Mouse (Mus musculus) heart, embryonic 11.5 days (tissue): ENCODE results near the gene Rab44. TPM values are rescaled to one million over a fixed set of nuclear protein-coding genes. Genes with fewer than 3 reads are reported as not detected.

ENCODE experiments used
- ATAC-seq: fragments of 200-750 bp; cut with Nextera tagmentation; replicated peaks from 2 replicates; pipeline ENCODE4 v1.8.0; 2017; ENCODE audit warnings: moderate library complexity; ENCODE audit not compliant: insufficient number of reproducible peaks, low FRiP score, low TSS enrichment
- H3K27ac ChIP-seq: fragments of 300-500 bp; sonication (generic); 2 replicates; pipeline ENCODE4 v1.5.1; 2014; ENCODE audit warnings: mild to moderate bottlenecking, low read depth, low read length
- H3K27me3 ChIP-seq: fragments of 300-500 bp; sonication (generic); 2 replicates; pipeline ENCODE4 v1.6.1; 2014; ENCODE audit warnings: mild to moderate bottlenecking, low read length, mixed read lengths; ENCODE audit not compliant: control insufficient read depth, insufficient read depth
- H3K36me3 ChIP-seq: fragments of 300-500 bp; sonication (generic); 2 replicates; pipeline ENCODE4 v1.6.1; 2014; ENCODE audit warnings: mild to moderate bottlenecking, low read length, moderate library complexity, mixed read lengths; ENCODE audit not compliant: control insufficient read depth, insufficient read depth
- H3K4me1 ChIP-seq: fragments of 300-500 bp; sonication (generic); 2 replicates; pipeline ENCODE4 v1.6.1; 2014; ENCODE audit warnings: low read length; ENCODE audit not compliant: control insufficient read depth, insufficient read depth
- H3K4me2 ChIP-seq: fragments of 300-500 bp; sonication (generic); 2 replicates; pipeline ENCODE4 v1.6.1; 2014; ENCODE audit warnings: mild to moderate bottlenecking, moderate library complexity
- H3K4me3 ChIP-seq: fragments of 300-500 bp; sonication (generic); 2 replicates; pipeline ENCODE4 v1.5.1; 2014; ENCODE audit warnings: low read depth, low read length
- H3K9ac ChIP-seq: fragments of 300-500 bp; sonication (generic); 2 replicates; pipeline ENCODE4 v1.6.1; 2014; ENCODE audit warnings: mild to moderate bottlenecking, low read depth, low read length, moderate library complexity
- H3K9me3 ChIP-seq: fragments of 300-500 bp; sonication (generic); replicated peaks from 2 replicates; pipeline ENCODE4 v1.6.1; 2016; ENCODE audit warnings: low read length; ENCODE audit not compliant: control insufficient read depth
- WGBS: fragments of 180-500 bp; shearing (Covaris S2); extraction: QIAGEN DNeasy Blood & Tissue Kit; methylation state at CpG from one replicate; pipeline ENCODE4 v1.1.7; 2014; ENCODE audit not compliant: insufficient replicate concordance; 5-methylcytosine and 5-hydroxymethylcytosine counted together
- polyA plus RNA-seq: library from polyadenylated mRNA; unstranded; fragments of >200 nt; fragmentation: Nextera tagmentation; extraction: Ambion mirVana; gene quantifications from 2 replicates; pipeline ENCODE4 v1.2.1, GENCODE M21; 2014

The Rab44 gene
- polyA plus RNA-seq, 1 experiment from 2014 or later, result not detected

DNA sequence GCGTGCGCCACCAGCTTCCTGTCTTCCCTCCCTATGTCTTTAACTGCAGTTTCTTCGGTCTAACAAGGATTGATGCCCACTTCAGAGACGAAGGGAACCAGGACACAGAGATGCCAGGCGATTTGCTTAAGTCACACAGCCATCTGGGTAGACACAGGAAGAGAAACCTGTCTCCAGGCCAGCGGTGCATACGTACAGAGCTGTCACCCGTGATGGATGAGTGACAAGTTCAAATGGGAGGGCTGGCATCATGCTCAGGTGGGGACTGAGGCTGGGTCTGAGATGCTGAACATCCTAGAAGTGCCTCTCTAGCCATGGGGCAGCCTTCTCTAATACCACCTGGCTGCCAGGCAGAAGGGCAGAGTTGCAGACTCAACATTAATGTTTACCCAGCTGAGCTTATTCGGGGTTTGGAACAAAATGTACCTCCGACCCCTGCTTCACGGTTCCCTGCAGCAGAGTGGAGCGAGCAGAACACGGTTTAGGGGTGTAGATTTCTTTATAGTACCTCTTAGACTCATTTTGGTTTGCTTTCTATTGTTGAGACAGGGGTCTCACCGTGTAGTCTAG, 56.6 kb downstream of the Rab44 start:
- Histone ChIP-seq H3K9ac (no peak overlapping the region), H3K4me3 (no peak overlapping the region), H3K27ac (no peak overlapping the region), H3K4me1 (peaks cover 7% of the 10 kb centered on the region; the same call in 1 of the 2 replicates), H3K36me3 (no peaks in the 10 kb centered on the region), H3K27me3 (no peaks in the 10 kb centered on the region), H3K4me2 (no peak overlapping the region), H3K9me3 (no peaks in the 10 kb centered on the region)
- no peak for ATAC-seq
- 72% methylated on average over 14 of the region's 14 CpGs for WGBS

DNA sequence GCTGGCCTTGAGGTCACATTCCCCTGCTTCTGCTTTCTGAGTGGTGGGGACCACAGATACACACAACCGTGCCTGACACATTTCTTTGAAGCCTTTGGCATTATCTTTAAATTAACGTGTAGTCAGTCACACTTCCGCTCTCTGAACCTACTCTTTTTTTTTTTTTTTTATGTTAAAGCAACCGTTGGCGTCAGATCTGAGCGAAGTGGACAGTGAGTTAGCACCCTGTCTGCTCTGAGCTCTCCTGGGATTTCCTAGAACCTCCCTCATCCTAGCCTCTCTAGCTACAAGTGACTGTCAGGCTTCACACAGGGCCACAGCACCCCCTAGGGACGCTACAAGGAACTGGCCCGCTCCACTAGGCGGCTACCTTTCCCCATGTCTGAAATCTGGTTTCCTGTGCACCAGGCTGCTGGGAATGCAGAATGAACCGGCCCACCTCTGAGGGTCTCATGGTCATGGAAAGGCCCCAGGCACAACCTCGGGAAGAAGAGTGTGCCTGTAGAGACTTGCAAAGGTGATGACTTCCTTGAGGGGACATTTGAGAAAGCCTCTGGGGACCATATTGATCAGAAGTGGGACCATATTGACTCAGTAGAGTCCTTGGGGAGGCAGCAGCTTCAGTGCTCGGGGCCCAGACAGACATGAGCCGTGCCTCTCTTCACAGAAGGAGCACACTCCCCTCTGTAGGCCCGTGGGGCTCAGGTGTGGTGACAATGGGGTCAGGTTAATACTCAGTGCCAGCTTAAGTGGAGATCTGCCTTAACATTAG, 57.2 kb downstream of the Rab44 start:
- no peak for ATAC-seq
- Histone ChIP-seq H3K36me3 (no peaks in the 10 kb centered on the region), H3K9me3 (no peaks in the 10 kb centered on the region), H3K4me3 (no peak overlapping the region), H3K4me2 (no peak overlapping the region), H3K4me1 (peaks cover 13% of the 10 kb centered on the region; the same call in 1 of the 2 replicates), H3K27ac (no peak overlapping the region), H3K27me3 (no peaks in the 10 kb centered on the region), H3K9ac (no peak overlapping the region)
- 18% methylated on average over 14 of the region's 14 CpGs for WGBS

DNA sequence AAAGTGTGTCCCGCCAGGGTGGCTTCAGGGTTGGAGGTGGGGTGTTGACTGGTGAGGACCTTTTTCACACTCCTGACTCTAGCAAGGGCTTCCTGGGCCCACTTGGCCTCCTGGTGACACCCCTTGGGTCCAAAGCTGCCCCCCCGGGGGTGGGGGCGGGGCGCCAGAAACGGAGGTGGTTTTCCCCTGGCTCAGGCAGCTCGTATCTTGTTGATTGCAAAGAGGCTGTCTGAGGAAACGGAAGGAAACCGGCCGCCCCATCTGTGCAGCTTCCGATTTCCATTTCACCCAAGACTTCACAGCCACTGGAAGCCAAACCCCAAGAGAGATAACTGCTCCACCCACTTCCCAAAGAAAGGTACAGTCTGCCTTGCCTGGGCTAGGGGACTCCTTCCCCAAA, 58.1 kb downstream of the Rab44 start:
- 25% methylated on average over 10 of the region's 10 CpGs for WGBS

DNA sequence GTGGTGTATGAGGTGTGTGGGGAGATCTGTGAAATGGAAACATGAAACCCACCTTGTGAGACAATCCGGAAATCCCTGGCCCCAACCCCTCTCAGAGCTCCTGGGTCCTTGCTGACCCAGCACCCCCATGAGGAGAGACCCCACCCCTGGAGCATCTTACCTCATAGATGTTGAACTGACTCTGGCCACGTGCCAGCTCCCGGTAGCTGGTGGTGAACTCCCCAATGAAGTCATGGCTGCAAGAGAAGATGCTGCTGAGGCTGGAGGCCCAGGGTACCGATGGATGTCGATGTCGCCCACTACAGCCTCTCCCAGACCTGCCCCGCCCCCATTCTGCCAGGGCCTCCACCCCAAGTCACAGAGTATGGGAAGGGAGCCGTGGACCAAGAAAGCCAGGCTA, 59.2 kb downstream of the Rab44 start:
- WGBS, result 70% methylated on average over 8 of the region's 8 CpGs
- Histone ChIP-seq H3K27me3 (no peaks in the 10 kb centered on the region), H3K4me1 (peaks cover 16% of the 10 kb centered on the region), H3K36me3 (no peaks in the 10 kb centered on the region), H3K9me3 (no peaks in the 10 kb centered on the region), H3K4me2 (no peak overlapping the region), H3K27ac (no peak overlapping the region), H3K4me3 (no peak overlapping the region), H3K9ac (no peak overlapping the region)
- no peak for ATAC-seq

More for the DNA sequence above, 58.1 kb downstream of the Rab44 start:
- Histone ChIP-seq H3K9me3 (no peaks in the 10 kb centered on the region), H3K27ac (no peak overlapping the region), H3K4me3 (no peak overlapping the region), H3K4me2 (no peak overlapping the region), H3K4me1 (peaks cover 16% of the 10 kb centered on the region), H3K36me3 (no peaks in the 10 kb centered on the region), H3K27me3 (no peaks in the 10 kb centered on the region), H3K9ac (no peak overlapping the region)
- ATAC-seq, result no peak

DNA sequence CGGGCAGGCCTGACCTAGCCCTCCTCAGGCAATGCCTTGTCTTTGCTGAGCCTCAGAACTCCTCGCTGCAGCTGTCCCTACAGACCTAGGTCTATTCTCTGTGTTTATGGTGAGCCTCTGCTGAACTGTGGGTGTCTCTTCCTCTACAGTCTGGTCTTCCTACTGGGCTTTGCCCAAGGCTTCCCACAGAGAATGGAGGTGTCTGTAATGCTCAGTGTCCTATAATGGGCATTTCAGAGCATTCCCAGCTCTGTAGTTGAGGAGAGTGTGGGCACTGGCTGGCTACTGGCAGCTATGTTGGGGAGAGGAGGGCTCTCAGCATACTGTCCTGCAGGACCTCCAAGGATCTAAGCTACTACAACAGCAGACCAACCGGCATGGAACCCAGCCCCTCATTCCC, 61.7 kb downstream of the Rab44 start:
- no peak for ATAC-seq
- Histone ChIP-seq H3K4me1 (peaks cover 27% of the 10 kb centered on the region), H3K9me3 (no peaks in the 10 kb centered on the region), H3K27me3 (no peaks in the 10 kb centered on the region), H3K27ac (no peak overlapping the region), H3K9ac (no peak overlapping the region), H3K36me3 (no peaks in the 10 kb centered on the region), H3K4me2 (no peak overlapping the region), H3K4me3 (no peak overlapping the region)
- 53% methylated on average over 3 of the region's 3 CpGs for WGBS

DNA sequence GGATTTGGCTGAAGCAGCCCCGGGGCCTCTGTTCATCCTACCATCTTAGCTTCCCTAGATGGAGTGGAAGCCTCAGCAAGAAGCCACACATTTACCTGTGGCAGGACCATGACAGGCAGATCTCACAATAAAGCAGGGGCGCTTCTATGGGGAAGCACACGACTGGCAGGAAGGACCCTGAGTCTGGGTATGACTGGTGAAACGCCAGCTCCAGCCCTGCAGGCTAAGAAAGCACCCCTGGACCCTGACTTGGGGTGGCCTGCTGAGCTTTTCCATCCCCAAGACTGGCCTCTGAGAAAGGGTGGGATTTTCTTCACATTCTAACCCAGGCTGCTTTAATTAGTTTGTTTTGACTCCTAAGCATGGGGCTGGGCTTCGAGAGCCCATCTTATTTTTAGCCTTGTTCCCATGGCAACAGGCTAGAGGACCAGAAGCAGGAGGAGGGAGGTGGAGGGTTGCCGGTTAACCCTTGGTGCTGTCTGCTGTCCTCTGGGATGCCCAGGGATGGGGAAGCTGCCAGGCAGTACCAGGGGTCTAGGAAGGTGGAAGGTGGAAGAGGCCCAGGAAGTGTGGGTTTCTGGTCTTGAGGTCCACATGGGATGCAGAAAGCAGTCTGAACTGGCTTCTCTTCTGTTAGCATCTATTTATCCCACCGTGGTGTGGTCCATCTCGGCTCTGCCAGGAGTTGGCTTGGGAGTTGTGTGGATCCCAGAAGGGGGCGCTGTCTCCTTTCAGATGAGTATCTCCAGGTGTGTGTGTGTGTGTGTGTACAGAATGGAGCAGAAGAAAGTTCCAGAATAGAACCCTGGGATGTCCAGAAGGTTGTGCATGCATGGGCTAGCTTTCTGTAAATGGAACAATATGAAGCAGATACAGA, 62.7 kb downstream of the Rab44 start:
- no peak overlapping the region for H3K4me3 ChIP-seq
- WGBS, result 20% methylated on average over 9 of the region's 9 CpGs
- H3K36me3 ChIP-seq, result no peaks in the 10 kb centered on the region
- no peak for ATAC-seq
- peaks cover 27% of the 10 kb centered on the region for H3K4me1 ChIP-seq
- no peak overlapping the region for H3K27ac ChIP-seq
- peak overlapping the region; percentile 1; the same call in 1 of the 2 replicates for H3K4me2 ChIP-seq
- no peak overlapping the region for H3K9ac ChIP-seq
- H3K27me3 ChIP-seq, result no peaks in the 10 kb centered on the region
- H3K9me3 ChIP-seq, result no peaks in the 10 kb centered on the region

DNA sequence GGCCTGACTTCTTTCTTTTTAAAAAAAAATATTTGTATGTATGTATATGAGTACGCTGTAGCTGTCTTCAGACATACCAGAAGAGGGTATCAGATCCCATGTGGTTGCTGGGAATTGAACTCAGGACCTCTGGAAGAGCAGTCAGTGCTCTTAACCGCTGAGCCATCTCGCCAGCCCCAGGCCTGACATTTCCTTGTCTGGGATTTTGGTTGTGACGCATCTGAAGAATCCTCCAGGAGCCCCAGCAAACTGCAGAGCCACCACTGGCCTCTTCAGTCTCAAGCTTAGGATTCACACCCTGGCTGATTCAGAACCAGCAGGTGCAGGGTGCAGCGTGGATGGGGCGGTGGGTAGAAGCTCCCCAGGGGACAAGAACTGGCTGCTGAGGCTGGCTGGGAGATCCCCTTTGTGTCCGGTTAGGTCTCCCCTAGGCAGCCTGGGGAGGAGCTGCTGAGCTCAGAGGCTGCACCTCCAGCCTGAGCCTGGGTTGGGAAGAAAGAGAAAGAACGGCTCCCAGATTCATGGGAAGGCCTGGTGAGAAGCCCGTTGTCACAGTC, 64.6 kb downstream of the Rab44 start:
- H3K4me3 ChIP-seq, result no peak overlapping the region
- no peaks in the 10 kb centered on the region for H3K27me3 ChIP-seq
- no peaks in the 10 kb centered on the region for H3K36me3 ChIP-seq
- H3K9me3 ChIP-seq, result no peaks in the 10 kb centered on the region
- H3K4me1 ChIP-seq, result peaks cover 25% of the 10 kb centered on the region
- whole genome bisulfite sequencing, result 64% methylated on average over 9 of the region's 9 CpGs
- no peak for ATAC-seq
- H3K4me2 ChIP-seq, result no peak overlapping the region
- peak overlapping the region; percentile 24; the same call in 1 of the 2 replicates for H3K27ac ChIP-seq
- peak overlapping the region; percentile 49; the same call in 1 of the 2 replicates for H3K9ac ChIP-seq

DNA sequence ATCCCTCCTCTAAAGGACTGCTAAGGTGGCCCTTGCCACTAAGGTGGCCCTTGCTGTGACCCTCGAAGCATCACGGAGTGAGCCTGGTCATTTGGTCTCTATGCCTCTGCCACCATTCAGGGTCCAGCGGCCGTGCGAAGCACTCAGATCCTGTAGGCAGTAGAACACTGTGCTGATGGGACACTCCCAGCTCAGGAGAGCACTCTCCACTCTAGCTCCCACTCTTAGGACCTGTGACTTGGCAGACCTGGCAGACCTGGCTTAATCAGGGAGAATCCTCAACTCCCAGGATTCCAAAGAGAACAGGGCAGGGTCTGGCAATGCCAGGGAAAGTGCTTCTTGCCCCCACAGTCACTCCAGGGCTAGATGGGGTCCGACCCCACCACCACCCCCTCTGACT, 66.0 kb downstream of the Rab44 start:
- Histone ChIP-seq H3K27ac (peak overlapping the region; percentile 30; the same call in 1 of the 2 replicates), H3K4me1 (peaks cover 25% of the 10 kb centered on the region), H3K27me3 (no peaks in the 10 kb centered on the region), H3K4me2 (no peak overlapping the region), H3K4me3 (no peak overlapping the region), H3K36me3 (no peaks in the 10 kb centered on the region), H3K9me3 (no peaks in the 10 kb centered on the region), H3K9ac (no peak overlapping the region)
- WGBS, result 84% methylated on average over 6 of the region's 6 CpGs
- ATAC-seq, result no peak
